Mouse (Mus musculus) mature B cell (primary cell): ENCODE results near the gene Saxo1.

Source experiments
- in situ Hi-C: fragments of 300-500 bp; cut with MboI; formaldehyde crosslinking; loops from 2 replicates; pipeline ENCODE4 v1.14.3; 2019

The Saxo1 gene

DNA sequence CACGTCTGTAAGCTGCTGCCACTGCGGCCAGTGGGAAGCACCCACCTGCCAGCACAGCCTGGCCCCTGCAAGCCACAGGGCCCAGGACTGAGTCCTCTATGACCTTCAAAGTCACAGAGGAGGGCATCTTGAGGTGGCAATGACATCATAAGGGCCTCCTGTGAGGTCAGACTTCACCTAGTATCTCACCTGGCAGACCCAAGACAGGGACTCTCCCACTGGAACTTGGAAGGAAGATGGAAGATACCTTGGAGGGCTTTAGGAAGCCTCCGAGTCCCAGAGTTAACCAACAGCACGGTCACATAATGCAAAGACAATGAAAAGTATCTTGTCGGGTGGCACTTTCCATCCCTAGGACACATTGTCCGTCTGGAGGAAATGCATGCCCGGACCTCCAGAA, at the start of gene Saxo1:
TSS of gene Saxo1 (minus strand) at position 101 of the 400 bp plus-strand sequence.
- in situ Hi-C loops: no loop called here

DNA sequence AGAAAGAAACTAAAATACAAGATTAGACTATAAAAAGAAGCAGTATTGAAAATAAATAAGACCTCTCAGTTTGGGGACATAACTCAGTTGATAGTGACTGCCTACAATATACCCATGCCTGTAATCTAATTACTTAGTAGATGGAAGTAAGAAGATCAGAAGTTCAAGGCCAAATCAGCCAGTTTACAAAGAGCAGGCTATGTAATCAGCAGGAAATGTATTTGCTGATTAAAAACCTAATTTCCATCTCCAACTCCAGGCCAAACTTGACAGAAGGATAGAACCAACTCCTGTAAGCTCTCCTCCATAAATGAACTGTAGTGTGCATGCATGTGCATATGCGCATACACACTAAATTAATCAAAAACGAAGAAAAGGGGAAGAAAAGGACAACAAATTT, 33.2 kb upstream of the Saxo1 start:
- in situ Hi-C loops: no loop called here

DNA sequence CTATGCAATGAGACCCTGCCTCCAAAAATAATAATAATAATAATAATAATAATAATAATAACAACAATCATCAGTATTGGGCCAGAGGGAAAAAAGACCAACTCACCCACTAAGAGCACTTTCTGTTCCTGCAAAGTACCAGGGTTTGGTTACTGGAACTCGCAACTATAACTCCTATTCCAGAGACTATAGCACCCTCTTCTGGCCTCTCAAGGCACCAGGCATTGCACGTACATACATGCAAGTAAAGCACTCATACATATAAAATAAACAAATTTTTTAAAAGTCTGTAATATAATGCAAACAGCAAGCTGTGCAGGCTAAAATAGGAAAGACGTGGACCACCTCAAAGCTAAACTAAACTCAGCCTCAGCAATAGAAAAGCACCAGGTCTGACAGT, 30.1 kb upstream of the Saxo1 start:
- in situ Hi-C loops: no loop called here

- in situ Hi-C loops: no loop called here
These were observed 22.5 kb upstream of the Saxo1 start for GRCm38 (mm10) chr4:86580591-86580990.

- in situ Hi-C loops: no loop called here
These were observed 21.9 kb upstream of the Saxo1 start for GRCm38 (mm10) chr4:86580056-86580455.

DNA sequence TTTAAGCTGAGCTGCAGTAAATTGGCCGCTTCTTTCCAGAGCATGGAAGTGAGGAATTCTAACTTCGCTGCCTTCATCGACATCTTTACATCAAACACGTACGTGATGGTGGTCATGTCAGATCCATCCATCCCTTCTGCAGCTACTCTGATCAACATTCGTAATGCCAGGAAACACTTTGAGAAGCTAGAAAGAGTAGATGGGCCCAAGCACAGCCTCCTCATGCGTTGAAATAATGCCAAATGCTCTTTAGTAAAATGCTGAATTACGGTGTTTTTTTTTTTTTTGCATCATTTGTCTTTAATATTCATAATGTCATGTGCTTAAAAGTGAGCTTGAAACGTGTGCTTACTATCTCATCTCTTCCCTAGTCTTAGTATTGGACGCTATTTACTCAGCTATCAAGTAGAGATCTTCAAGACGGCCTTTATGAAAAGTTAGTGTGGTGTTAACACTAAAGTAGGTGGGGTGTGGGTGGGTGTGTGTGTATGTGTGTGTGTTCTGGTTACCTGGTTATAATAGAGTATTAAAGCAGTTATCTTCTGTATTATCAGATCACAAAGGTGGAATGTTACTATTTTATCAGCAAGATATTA, 18.6 kb upstream of the Saxo1 start:
- in situ Hi-C loops: no loop called here

DNA sequence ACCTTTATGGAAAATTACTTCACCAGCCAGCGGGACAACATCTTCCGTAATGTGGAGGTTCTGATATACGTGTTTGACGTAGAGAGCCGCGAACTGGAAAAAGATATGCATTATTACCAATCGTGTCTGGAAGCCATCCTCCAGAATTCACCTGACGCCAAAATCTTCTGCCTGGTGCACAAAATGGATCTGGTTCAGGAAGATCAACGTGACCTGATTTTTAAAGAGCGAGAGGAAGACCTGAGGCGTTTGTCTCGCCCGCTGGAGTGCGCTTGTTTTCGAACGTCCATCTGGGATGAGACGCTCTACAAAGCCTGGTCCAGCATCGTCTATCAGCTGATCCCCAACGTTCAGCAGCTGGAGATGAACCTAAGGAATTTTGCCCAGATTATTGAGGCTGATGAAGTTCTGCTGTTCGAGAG, 18.0 kb upstream of the Saxo1 start:
- in situ Hi-C loops: no loop called here

DNA sequence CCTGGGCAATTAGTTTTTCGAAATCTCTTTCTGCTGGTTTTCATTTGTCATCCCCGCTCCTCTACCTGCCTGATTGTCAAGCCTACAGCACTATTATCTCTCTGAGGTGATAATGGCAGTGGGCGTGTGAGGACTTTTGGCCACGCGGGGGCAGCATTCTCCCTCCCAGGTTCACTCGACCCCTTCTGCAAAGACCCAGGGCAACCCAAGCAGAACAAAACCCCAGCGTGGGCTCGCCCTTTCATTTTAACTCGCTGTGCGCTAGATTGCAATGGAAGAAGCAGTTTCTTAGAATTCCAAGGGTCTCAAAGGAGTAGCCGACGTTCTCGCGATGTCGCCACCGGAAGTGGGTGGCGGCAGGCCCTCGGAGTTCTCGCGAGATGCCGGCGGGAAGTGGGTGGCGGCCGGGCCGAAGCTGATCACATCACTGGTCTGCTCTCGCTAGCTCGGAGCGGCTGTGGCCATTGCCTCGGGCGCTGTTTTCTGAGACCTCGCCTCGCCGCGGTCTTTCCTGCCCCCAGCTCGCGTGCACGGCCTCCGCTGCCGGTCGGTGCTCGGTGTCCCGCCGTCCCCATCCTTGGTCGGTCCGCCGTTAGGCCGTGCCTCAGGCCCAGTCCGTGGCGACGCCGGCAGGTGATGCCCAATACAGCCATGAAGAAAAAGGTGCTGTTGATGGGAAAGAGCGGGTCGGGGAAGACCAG, 17.3 kb upstream of the Saxo1 start, which contains the start of gene Rraga:
TSS of gene Rraga (plus strand) at position 386 of the 701 bp plus-strand sequence.
- in situ Hi-C loops: no loop called here

DNA sequence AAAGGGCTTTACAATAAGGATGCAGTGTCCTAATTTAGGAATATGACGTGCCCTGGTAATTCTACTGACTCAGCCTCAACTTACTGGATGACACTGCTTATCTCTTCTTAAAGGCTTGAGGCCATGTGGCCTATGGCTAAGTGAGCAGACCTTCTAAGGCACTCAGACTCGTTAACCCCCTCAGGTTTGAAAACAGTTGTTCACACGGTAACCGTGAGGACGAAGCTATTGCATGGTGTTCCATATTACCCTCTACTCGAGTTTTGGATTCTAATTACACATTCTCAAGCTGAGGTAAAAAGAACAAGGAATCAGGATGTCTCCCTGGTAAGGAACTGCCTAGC, 16.8 kb upstream of the Saxo1 start:
- in situ Hi-C loops: no loop called here

GRCm38 (mm10) chr4:86561061-86561460, 2.9 kb upstream of the Saxo1 start:
- in situ Hi-C loops: no loop called here

DNA sequence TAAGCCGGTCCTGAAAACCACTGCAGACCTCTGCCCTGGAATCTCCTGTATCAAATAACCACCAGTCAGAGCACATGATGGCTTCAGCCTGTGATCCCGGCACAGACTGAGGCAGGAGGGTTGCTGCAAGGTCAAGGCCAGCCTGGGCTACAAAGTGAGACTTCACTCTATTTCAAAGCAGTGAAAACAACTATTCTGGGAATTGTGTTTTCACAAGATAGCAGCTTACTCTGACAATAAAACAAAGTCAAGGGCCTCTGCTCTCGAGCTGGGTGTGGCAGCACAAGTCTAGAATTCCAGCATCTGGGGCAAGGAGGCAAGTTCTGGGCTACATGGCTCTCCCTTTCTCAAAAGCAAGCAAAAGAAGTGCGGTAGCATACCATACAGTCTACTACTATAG, 878 bp upstream of the Saxo1 start:
- in situ Hi-C loops: no loop called here

DNA sequence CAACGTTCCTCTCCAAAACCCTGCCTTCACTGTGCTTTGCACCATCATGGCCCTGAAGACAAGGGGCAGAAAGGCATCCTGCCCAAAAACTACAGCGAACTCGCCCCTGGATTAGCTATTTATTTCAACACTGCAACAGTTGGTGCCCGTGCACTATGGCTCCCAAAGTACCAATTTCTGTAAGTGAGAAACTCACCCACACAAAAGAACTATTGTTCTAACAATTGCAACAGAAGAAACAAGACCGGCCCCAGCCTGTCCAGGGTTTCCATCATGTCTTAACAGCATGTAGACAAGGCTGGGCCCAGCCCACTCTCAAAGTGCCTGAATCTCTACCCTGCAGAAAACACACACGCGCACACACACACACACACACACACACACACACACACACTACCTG, 757 bp downstream of the Saxo1 start:
- in situ Hi-C loops: no loop called here

DNA sequence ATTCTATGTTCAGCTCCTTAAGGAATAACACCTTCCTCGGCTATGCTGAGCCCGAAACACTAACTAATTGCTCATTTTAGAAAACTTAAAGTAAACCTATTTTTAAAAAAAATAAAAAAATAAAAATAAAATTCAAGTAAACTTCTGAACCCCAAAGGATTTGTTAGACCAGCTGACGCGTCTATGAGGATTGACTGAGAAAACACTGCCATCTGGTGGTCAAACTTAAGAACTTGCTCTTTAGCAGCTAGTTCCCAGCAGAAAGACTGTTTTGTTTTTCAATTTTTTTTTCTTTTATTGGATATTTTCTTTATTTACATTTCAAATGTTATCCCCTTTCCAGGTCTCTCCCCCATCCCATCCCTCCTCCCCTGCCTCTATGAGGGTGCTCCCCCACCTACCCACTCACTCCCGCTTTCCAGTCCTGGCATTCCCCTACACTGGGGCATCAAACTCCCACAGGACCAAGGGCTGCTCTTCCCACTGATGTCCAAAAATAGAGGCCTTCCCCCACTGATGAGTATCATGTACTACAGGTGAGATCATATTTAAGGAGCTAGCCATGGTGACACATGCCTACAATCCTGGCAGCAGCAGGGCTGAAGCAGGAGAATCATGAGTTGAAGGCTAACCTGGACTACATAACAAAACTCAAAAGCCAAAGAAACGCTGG, 3.0 kb downstream of the Saxo1 start:
- in situ Hi-C loops: no loop called here

DNA sequence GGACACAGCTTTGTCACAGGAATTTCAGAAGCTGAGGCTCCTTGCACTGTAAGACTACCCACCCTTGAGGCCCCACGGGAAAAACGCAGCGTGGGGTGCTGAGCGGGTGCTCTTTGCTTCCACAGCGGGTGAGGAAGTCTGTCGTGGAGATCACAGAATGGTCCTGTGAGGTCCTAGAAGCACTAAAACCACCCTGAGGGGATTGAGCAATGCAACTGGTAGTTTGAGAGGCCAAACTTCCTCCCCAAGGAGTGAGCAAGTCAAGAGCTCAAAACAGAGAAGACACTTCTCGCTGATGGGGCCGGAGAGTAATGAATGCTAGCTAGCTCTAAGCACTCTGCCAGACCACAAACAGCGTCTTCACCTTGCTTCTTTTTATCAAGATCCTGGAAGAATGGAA, 9.8 kb downstream of the Saxo1 start:
- in situ Hi-C loops: no loop called here

GRCm38 (mm10) chr4:86545615-86546014, 12.5 kb downstream of the Saxo1 start:
- in situ Hi-C loops: no loop called here

GRCm38 (mm10) chr4:86543999-86544398, 14.1 kb downstream of the Saxo1 start:
- in situ Hi-C loops: no loop called here

- in situ Hi-C loops: no loop called here
These were observed 16.6 kb downstream of the Saxo1 start for GRCm38 (mm10) chr4:86541573-86541972.

DNA sequence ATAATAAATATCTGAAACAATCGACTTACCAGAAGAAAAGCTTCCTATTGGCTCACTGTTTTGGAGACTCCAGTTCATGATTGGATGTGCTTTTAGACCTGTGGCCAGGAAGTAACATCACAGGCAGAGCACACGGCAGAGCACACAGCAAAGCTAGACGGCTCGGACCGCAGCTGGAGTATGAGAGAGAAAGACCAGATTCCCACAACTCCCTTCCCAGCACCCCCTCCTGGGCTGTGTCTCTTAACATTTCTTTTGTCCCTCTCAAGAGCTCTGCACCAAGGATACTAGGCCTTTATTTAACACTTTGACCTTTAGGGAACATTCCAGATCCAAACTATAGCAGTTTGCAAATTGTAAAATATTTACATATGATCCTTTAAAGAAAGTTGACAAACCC, 19.2 kb downstream of the Saxo1 start:
- in situ Hi-C loops: no loop called here

GRCm38 (mm10) chr4:86537972-86538371, 20.2 kb downstream of the Saxo1 start:
- in situ Hi-C loops: no loop called here

GRCm38 (mm10) chr4:86534091-86534481, 24.0 kb downstream of the Saxo1 start:
- in situ Hi-C loops: no loop called here

DNA sequence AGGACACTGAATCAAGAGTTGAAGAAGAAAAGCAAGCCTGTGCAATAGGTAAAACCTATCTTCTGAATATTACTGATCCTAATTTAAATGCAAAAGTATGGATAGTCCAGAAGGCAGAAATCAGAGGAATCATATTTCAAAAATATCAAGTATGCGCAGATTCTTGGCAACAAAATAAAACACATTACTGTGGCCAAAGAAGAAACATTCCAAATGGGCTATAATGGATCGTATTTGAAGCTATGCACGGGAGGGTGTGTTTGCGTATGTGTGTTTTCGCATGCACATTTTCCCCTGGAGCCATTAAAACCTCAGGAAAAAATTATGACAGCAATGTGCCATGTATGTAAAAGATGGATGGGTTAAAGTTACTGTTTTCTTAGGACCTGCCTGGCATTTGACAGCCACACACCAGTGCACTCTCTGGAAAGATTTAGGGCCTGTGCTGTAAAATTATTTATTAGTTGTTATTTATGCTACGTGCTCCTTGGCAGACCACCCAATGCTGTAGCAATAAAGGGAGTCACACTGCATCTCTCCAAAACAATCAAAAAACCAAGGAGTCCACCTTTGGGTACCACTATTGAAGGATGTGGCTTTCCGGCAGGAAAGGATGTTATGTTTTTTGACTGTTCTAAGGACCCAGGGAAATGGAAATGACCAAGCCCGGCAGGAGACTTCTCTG, 24.6 kb downstream of the Saxo1 start:
- in situ Hi-C loops: no loop called here

GRCm38 (mm10) chr4:86529161-86529560, 29.0 kb downstream of the Saxo1 start:
- in situ Hi-C loops: no loop called here
